Mouse (Mus musculus) midbrain, embryonic 14.5 days (tissue): ENCODE measurements at regions not wholly inside any gene's neighbourhood (a gene's known extent, or its start where the extent isn't known, plus 50 kb on each side); places are given as distances from the start of the nearest gene placed in this dataset.

Experiments used
- ATAC-seq: fragments of 200-750 bp; cut with Nextera tagmentation; 2 replicates; pipeline ENCODE4 v1.8.0; 2017; ENCODE audit warnings: moderate number of reproducible peaks, moderate library complexity; ENCODE audit not compliant: low FRiP score, low TSS enrichment
- DNase-seq: peaks from one replicate; pipeline ENCODE4 v3.0.0-alpha.2; 2015
- H3K27ac ChIP-seq: fragments of 300-500 bp; sonication (generic); replicated peaks from 2 replicates; pipeline ENCODE4 v1.5.1; 2014; ENCODE audit warnings: mild to moderate bottlenecking, low read depth, low read length, moderate library complexity
- H3K27me3 ChIP-seq: fragments of 300-500 bp; sonication (generic); 2 replicates; pipeline ENCODE4 v1.6.1; 2014; ENCODE audit warnings: low read length, control low read depth, mixed read lengths; ENCODE audit not compliant: control insufficient read depth, insufficient read depth
- H3K36me3 ChIP-seq: fragments of 300-500 bp; sonication (generic); 2 replicates; pipeline ENCODE4 v1.6.1; 2014; ENCODE audit warnings: low read length, control low read depth; ENCODE audit not compliant: control insufficient read depth, insufficient read depth
- H3K4me1 ChIP-seq: fragments of 300-500 bp; sonication (generic); 2 replicates; pipeline ENCODE4 v1.6.1; 2014; ENCODE audit warnings: mild to moderate bottlenecking, antibody characterized with exemption, low read length, control low read depth; ENCODE audit not compliant: control insufficient read depth, insufficient read depth
- H3K4me2 ChIP-seq: fragments of 300-500 bp; sonication (generic); 2 replicates; pipeline ENCODE4 v1.6.1; 2014; ENCODE audit warnings: mild to moderate bottlenecking, low read length, moderate library complexity
- H3K4me3 ChIP-seq: fragments of 300-500 bp; sonication (generic); replicated peaks from 2 replicates; pipeline ENCODE4 v1.5.1; 2014; ENCODE audit warnings: low read depth, low read length
- H3K9ac ChIP-seq: fragments of 300-500 bp; sonication (generic); replicated peaks from 2 replicates; pipeline ENCODE4 v1.6.1; 2014; ENCODE audit warnings: mild to moderate bottlenecking, low read length, moderate library complexity
- H3K9me3 ChIP-seq: fragments of 300-500 bp; sonication (generic); 2 replicates; pipeline ENCODE4 v1.6.1; 2016; ENCODE audit warnings: low read length, control low read depth, mixed read lengths; ENCODE audit not compliant: control insufficient read depth
- WGBS: fragments of 180-500 bp; shearing (Covaris S2); extraction: QIAGEN DNeasy Blood & Tissue Kit; methylation state at CpG from one replicate; pipeline ENCODE4 v1.1.7; 2014; 5-methylcytosine and 5-hydroxymethylcytosine counted together

DNA sequence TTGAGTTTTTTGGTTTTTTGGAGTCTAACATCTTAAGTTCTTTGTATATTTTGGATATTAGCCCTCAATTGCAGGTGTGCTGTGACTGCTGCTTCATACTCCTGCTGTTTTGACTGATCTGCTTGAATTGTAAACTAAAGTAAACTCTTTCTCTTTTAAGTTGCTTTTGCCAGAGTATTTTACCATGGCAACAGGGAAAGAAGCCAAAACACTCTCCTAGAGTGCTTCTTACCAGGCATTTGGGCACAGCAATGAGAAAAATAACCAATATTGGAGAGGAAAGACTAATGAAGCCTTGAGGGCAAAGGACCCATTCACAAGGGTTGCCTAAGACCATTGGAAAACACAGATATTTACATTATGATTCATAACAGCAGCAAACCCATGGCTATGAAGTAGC is 437.3 kb downstream of the Wdr11 start:
- no peaks in the 10 kb centered on the region for H3K36me3 ChIP-seq
- H3K4me3 ChIP-seq, result no peak overlapping the region
- no peaks in the 10 kb centered on the region for H3K9me3 ChIP-seq
- H3K4me1 ChIP-seq, result no peaks in the 10 kb centered on the region
- DNase-seq (peak; percentile 23), ATAC-seq (no peak)
- H3K27me3 ChIP-seq, result no peaks in the 10 kb centered on the region
- H3K9ac ChIP-seq, result no peak overlapping the region
- no peak overlapping the region for H3K27ac ChIP-seq
- no peak overlapping the region for H3K4me2 ChIP-seq

DNA sequence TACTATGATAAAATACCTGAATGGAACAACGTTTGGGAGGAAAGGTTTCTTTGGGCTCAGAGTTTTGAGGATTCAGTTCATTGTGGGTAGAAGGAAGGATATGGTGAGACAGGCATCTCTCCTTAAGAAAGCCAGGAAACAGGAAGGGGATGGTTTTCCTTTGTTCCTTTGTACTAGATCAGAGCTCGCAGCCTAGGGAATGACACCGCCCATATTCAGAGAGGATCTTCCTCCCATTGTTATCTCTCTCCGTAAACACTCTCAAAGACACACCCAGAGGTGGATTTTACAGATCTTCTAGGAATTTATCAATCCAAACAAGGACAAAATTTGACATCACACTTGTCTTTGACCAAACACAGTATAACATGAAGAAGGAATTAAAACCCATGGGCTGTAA is 439.0 kb downstream of the Wdr11 start:
- H3K36me3 ChIP-seq, result no peaks in the 10 kb centered on the region
- DNase-seq (no peak), ATAC-seq (no peak)
- no peaks in the 10 kb centered on the region for H3K27me3 ChIP-seq
- no peak overlapping the region for H3K4me2 ChIP-seq
- no peaks in the 10 kb centered on the region for H3K9me3 ChIP-seq
- H3K9ac ChIP-seq, result no peak overlapping the region
- H3K4me1 ChIP-seq, result no peaks in the 10 kb centered on the region
- H3K27ac ChIP-seq, result no peak overlapping the region
- no peak overlapping the region for H3K4me3 ChIP-seq
- WGBS, result 89% methylated on average over 4 of the region's 4 CpGs

DNA sequence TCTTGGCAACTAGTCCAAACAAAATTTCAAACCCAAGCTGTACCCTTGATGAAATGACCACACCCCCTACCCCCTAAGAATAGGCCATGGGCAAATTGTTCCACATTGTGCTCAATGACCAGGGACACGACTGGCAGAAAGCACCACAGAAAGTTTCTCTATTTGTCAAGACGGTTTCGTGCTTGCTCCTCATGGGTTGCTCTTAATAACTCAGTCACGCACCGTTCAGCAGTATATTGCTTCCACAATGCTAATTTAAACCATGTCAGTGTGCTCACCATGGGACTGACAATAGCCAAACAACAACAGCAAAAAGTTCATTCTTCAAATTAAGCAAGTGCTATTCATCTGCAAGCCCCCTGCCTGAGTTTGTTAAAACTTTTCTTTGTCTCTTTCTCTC is 444.6 kb downstream of the Wdr11 start:
- Histone ChIP-seq H3K27me3 (no peaks in the 10 kb centered on the region), H3K4me1 (no peaks in the 10 kb centered on the region), H3K4me3 (no peak overlapping the region), H3K36me3 (no peaks in the 10 kb centered on the region), H3K9me3 (no peaks in the 10 kb centered on the region), H3K27ac (no peak overlapping the region), H3K9ac (no peak overlapping the region), H3K4me2 (no peak overlapping the region)
- 18% methylated on average over 5 of the region's 5 CpGs for WGBS
- no peak for DNase-seq
- ATAC-seq, result no peak

DNA sequence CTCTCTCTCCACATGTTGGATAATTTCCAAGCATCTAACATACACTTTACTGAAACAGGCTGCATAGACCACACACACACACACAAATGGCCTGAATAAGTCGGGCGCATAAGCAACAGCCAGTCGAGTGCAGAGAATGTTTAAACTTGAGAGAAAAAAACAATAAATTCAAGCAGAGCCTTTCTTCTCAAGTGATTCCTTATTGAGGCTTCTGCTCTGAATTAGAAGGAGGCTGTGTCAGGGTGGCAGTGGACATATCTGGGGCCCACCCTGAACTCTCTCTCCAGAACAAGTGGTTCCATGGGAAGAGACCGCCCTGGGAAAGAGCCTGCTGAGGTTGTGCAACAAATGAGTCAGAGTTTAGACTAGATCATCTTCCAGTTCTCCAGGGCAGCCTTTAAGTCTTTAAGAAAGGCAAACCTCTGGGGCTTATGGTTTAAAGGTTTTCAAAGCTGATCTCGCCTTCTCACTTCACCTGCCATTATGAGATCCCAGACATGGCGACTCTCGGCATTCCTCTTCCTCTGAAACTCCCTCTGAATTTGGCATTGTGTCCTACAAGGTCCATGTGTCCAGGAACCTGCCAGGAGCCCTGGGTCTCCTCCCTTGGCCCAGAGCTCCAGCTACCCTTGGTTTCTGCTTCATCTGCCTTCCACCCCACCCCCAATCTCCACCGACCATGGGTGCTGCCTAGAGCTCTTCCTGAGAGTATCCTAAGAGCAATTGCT is 445.3 kb downstream of the Wdr11 start:
- H3K4me1 ChIP-seq, result no peaks in the 10 kb centered on the region
- no peak overlapping the region for H3K4me3 ChIP-seq
- ATAC-seq (no peak), DNase-seq (no peak)
- no peak overlapping the region for H3K27ac ChIP-seq
- H3K36me3 ChIP-seq, result no peaks in the 10 kb centered on the region
- H3K9me3 ChIP-seq, result no peaks in the 10 kb centered on the region
- 62% methylated on average over 8 of the region's 8 CpGs for WGBS
- H3K27me3 ChIP-seq, result no peaks in the 10 kb centered on the region
- no peak overlapping the region for H3K9ac ChIP-seq
- no peak overlapping the region for H3K4me2 ChIP-seq

DNA sequence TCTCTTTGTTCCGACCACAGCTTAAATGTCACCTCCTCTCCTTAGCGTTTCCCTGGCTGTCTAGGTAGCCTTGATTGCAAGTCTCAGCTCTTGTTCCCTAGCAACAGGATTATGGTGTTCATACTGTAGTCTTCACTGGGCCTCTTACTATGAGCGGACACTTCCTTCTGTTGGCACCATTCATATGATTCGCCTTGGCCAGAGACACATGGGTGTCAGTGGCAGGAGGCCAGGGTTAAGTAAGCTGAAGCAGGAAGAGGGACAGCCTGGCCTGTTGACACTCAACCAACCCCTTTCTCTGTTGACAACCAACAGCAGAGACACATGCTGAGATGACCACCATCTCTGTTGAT is 445.9 kb downstream of the Wdr11 start:
- no peak overlapping the region for H3K9ac ChIP-seq
- no peak overlapping the region for H3K27ac ChIP-seq
- no peak for DNase-seq
- no peak overlapping the region for H3K4me2 ChIP-seq
- no peaks in the 10 kb centered on the region for H3K4me1 ChIP-seq
- no peak overlapping the region for H3K4me3 ChIP-seq
- no peaks in the 10 kb centered on the region for H3K27me3 ChIP-seq
- 74% methylated on average over 4 of the region's 4 CpGs for WGBS
- no peak for ATAC-seq
- H3K36me3 ChIP-seq, result no peaks in the 10 kb centered on the region
- H3K9me3 ChIP-seq, result no peaks in the 10 kb centered on the region

DNA sequence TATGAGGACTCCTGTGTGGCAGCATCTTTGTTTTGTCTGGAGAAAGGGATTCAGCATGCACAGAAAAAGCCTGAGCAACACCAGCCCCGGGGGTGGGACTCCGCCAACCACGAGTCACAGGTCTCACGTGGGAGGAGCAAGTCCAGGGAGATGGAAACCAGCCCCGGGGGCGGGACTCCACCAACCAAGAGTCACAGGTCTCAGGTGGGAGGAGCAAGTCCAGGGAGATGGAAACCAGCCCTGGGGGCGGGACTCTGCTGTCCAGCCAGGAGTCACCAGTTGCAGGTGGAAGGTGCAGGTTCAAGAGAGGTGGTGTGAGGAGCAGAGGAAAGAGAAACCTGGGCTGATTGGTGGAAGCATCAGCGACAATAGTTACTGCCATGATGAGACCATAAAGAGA is 448.9 kb downstream of the Wdr11 start:
- DNase-seq, result no peak
- Histone ChIP-seq H3K27ac (no peak overlapping the region), H3K9ac (no peak overlapping the region), H3K4me1 (no peaks in the 10 kb centered on the region), H3K36me3 (no peaks in the 10 kb centered on the region), H3K4me2 (no peak overlapping the region), H3K4me3 (no peak overlapping the region), H3K27me3 (no peaks in the 10 kb centered on the region), H3K9me3 (no peaks in the 10 kb centered on the region)
- no peak for ATAC-seq
- WGBS, result 86% methylated on average over 8 of the region's 8 CpGs

DNA sequence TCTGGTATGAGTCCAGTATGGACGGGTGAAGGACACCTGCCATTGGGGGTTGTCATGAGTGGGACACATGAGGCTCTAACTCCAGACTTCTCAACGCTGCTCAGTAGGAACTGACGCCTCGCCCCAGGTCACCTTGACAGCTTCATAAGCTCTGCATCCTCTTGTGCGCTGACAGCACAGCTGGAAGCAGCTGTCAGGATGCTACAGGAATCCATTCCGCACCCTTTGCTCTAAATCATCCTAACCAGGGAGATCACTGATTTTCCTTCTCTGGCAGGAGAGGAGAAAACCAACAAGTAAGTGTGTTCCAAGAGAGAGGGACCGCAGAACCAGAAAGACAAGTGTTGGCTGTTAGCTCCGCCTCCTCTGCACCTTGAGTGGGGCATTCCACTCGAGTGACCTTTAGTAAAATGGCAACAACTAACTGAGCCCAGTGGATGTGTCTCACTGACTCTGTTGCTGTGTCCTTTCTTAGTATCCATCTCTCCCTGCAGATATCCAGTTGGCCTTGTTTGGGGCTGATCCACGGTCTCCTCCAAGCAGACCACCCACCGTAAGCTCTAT is 449.8 kb downstream of the Wdr11 start:
- DNase-seq, result no peak
- 80% methylated on average over 11 of the region's 11 CpGs for WGBS
- Histone ChIP-seq H3K36me3 (no peaks in the 10 kb centered on the region), H3K4me1 (no peaks in the 10 kb centered on the region), H3K4me3 (no peak overlapping the region), H3K27ac (no peak overlapping the region), H3K27me3 (no peaks in the 10 kb centered on the region), H3K9ac (no peak overlapping the region), H3K4me2 (no peak overlapping the region), H3K9me3 (no peaks in the 10 kb centered on the region)
- ATAC-seq, result no peak

DNA sequence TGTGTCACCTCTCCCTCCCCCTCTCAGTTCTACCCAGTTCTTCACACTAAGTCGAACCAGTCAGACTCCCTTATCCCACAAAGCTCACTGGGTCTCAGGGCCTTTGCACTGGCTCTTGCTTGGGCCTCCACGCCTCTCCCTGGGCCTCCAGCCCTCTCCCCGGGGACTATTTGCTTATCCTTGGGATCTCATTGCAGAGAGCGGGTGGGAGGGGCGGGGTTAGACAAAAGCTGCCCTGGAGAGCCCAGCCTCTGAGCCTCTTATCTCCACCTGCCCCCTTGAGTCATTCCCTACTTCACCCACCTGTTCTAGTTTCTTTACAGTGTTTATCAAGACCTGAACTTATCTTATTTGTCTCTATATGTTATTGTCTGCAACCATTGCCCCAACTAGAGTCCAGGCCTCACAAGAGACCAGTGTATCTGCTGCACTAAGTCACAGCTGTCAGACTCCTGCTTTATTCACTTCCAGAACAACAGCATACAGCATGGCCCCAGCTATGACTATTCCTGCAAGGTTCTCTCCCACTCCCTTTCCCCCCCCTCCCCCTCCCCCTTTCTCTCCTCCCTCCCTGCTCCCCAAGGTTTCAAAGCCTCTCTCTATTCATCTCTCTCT is 450.7 kb downstream of the Wdr11 start:
- Histone ChIP-seq H3K4me2 (no peak overlapping the region), H3K4me1 (no peaks in the 10 kb centered on the region), H3K36me3 (no peaks in the 10 kb centered on the region), H3K4me3 (no peak overlapping the region), H3K9ac (no peak overlapping the region), H3K27ac (no peak overlapping the region), H3K9me3 (no peaks in the 10 kb centered on the region), H3K27me3 (no peaks in the 10 kb centered on the region)
- no peak for DNase-seq
- ATAC-seq, result no peak
- 49% methylated on average over 5 of the region's 5 CpGs for WGBS
